Mouse (Mus musculus) heart, adult 8-10 months (tissue): Measurements from ENCODE around the gene Klf13. TPM values are rescaled to one million over a fixed set of nuclear protein-coding genes. Genes with fewer than 3 reads are reported as not detected.

Experiments used
- DNase-seq: peaks from one replicate; pipeline ENCODE4 v3.0.0; 2022; ENCODE audit warnings: low spot score
- total RNA-seq, 4 experiments: library from RNA; stranded (reverse); gene quantifications; 2 replicates each; pipeline ENCODE4 v1.2.4; 2022

Klf13 gene
- total RNA-seq, 4 experiments from 2014 or later: 39.6 to 53.1 (median 47.7) TPM

GRCm38 (mm10) chr7:63949176-63949575, 10.5 kb upstream of the Klf13 start:
- DNase-seq: no peak

- no peak for DNase-seq
These were observed 9.1 kb upstream of the Klf13 start for GRCm38 (mm10) chr7:63947514-63948487.

GRCm38 (mm10) chr7:63943946-63944345, 5.2 kb upstream of the Klf13 start:
- no peak for DNase-seq

DNA sequence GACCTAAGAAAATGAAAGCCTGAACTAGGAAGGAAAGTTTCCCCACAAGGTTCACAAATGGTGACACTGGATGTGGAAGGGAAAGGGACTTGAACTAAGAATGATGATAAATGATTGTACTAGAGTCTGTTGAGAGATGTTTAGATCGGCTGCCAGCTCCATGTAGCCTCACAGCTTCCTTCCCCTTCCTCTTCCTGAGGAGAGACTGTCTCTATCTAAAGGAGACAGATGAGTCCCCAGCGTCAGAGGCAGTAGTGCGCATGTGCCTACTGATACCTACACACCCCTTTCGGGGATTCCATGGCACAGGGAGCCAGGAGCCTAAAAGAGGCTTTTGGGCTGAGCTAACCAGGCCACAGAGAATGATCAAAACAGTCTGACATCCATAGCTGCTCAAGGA, 2.8 kb upstream of the Klf13 start:
- no peak for DNase-seq

DNA sequence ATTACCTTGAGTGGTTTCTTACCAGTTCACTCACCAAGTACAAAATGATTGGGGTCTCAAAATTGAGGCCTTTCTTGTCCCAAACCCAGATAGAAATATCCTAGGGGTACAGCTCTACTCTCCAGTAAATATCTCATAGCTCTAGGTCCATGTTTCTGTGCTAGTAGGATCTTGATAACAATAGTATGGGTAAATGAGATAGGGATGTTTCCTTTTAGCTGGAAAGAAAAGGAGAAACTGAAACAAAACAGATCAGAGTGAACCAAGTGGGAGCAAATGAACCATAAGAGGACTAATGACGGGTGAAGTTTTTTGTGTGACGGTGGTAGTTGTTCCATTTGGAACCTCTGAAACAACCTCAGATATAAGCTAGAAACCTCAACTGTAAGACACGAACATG, 2.3 kb upstream of the Klf13 start:
- no peak for DNase-seq

DNA sequence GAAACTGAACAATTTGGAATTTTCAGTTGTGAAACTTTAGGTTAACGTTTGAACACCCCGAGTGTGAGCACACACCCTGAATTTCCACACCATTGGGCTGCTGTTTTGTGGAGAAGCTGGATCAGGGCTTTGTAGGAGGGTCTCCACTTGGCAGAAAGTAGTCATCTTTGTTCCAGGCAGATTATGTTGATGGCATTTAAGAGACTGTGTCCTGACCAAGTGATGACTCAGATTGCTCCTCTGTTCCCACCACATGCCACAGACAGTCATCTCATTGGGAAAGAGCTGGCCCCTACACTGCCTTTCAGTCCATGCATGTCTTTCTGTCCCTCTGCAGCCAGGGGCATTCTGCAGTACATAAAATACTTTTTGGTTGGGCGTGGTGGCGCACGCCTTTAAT, 1.6 kb upstream of the Klf13 start:
- no peak for DNase-seq

DNA sequence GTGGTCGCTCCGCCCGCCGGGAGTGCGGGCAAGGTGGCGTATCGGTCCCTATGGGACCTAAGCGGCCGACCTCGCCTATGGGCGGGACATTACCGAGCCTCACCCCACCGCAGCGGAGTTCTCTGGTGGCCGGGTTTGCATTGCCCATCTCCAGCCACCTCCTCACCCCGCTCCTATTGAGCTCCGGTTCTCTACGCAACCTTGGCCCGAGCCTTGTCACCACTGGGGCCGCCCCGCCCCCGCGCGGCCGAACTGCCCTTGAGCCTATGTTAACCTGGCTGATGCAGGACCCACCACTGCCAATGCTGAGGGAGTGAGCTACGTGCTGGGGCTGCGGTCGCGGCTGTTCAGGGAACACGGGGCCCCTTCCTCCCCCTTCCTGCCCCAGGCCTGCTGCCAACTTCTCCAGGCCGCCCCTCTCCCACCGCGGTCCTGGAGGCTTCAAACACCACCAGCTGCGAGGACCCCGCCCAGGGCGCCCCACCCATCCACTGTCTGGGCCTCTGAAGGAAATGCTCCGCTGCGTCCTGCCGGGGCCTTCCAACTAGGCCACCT, 759 bp upstream of the Klf13 start:
- peak; percentile 83 for DNase-seq

DNA sequence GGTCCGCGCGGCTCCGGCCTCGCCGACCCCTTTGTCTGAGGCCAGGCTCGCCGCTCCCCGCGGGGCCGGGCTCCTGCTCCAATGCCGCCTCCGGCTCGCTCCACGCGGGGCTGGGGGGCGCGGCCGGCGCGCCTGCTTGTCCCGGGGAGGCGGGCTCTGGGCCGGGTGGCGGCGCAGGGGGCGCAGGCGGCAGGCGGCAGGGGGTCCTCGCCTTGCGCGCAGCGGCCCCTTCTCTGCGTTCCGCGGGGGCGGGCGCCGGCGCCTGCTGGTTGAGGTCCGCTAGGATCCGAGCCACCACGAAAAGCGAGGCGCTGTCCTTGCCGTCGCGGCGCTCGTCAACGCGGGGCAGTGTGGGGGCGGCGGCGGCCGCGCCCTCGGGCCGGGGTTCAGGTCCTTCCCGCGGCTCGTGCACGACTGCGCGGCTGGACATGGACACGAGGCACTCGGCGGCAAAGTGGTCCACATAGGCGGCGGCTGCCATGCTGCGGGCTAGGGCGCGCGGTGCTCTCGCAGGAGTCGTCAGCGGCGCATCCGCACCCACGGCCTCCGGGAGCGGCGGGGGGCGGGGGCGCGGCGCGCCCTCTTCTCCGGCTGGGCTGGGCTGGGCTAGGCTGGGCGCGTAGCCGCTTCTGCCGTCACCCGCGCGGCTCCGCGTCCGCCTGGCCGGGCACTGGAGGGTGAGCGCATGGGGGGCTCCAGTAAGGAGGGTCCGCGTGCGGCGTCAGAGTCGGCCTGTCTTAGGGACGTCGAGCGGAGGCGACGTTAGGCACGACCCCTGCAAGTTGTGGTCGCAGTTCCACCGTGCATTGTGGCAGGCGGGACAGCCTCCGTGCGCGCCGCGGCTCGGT, 425 bp downstream of the Klf13 start:
- peak; percentile 50 for DNase-seq

DNA sequence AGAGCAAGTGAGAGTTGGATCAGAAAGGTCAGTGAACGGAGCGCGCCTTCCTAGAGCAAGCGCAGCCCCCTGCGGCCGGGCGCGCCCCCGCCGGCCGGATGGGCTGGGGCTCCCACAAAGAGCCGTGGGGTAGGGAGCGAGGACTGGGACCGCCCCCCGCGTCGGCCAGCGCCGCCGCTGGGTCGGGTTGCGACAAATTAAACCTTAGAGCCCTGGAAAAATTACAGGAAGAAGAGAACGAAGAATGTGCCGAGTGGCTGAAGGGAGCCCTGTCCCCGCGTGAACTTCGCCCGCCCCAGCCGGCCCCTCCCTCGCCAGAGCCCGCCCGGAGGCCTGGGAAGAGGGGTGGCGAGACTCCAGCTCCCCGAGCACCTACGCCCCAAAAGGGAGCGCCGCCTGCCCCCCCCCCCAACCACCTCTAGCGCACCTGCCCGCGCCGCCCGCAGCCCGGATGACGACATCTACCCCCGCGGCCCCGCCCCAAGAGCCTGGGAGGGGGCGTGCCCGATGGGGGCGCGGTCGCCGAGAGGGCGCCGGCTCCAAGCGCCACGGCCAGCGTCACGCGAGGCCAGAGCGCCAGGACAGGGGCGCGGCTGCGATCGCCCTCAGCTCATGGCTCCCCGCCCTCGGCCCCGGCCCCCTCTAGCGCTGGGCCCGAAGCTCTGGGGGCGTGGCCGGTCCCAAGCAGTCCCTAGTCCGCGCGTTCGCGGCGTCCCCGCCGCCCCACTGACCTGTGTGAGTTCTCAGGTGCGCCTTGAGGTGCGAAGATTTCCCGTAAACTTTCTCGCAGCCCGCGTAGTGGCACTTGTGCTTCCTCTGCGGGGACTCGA, 1.3 kb downstream of the Klf13 start:
- peak; percentile 83 for DNase-seq

- no peak for DNase-seq
These were observed 1.8 kb downstream of the Klf13 start for GRCm38 (mm10) chr7:63936986-63937235.

- DNase-seq: peak; percentile 89
These were observed 2.3 kb downstream of the Klf13 start for GRCm38 (mm10) chr7:63936188-63936985.

DNA sequence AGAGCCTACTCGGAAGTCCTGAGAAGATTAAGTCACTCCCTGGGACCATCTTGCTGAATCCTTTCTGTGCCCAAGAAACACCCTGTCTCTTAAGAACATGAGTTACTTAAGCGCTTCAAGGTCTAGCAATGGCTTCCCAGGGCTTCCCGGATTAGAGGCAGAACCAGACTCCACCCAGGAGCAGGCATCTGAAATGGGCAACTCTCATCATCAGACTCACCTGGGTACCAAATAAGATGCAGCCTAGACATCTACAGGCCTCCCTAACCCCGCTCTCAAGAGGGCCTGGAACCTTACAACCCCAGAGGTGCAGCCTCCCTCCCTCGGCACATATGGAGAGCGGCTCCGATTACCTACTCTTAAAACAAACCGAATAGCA, 2.9 kb downstream of the Klf13 start:
- no peak for DNase-seq

- no peak for DNase-seq
These were observed 4.2 kb downstream of the Klf13 start for GRCm38 (mm10) chr7:63934530-63934929.

GRCm38 (mm10) chr7:63933905-63934304, 4.8 kb downstream of the Klf13 start:
- DNase-seq: no peak

- DNase-seq: no peak
These were observed 6.3 kb downstream of the Klf13 start for GRCm38 (mm10) chr7:63932461-63932860.

DNA sequence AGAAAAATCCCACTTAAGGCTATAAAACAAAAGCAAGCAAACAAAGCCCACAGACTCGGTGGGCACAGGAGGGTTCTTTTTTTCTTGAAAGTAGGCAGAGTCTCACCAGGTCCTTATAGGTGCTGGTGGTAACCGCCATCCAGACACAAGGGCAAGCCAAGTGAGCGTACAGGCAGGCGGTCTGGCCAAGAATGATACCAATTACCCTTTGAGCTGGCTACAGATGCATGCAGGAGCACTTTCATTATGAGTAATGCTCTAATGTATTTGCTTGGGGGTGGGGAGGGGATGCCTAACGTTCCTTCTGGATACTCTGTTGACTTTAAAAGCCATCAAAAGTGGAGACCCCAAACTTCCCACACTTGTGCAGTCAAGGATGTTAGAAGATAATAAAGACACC, 7.9 kb downstream of the Klf13 start:
- DNase-seq: no peak

GRCm38 (mm10) chr7:63930132-63930531, 8.6 kb downstream of the Klf13 start:
- no peak for DNase-seq

GRCm38 (mm10) chr7:63929080-63929479, 9.6 kb downstream of the Klf13 start:
- DNase-seq: peak; percentile 70

DNA sequence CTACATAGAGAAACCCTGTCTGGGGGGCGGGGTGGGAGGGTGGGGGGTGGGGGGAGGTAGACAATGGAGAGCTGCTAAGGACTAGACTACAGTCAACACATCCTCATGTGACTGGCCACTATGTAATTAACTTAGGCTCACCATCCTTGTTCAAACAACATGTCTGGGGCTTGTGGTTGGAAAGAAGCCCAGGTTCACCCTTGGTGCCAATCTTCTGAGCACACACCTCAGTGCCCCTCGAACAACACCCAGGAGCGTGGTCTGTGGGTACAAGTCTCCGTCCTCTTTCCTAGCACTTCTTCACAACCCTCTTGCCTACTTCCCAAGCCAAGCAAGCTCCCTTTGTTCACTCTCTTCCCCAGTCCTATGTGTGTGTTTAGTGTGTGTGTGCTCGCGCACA, 11.6 kb downstream of the Klf13 start:
- no peak for DNase-seq

DNA sequence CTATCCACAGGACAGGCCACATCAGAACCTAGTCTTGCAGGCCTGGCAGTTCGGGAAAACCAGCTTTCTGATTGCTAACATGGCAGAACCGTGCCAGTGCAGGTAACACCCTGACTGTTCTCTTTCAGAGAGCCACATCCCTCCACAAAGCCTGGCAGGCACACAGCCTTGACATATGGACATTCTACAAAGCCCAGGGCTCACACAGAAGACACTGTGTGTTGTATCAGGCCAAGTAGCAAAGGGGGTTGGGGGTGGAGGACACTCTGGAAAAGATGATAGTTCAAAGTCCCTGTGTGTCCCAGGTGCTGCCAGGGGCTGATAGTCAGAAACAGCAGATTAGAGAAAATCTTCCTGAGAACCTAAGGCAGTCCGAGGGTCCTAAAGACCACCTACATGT, 12.2 kb downstream of the Klf13 start:
- no peak for DNase-seq
